Mouse (Mus musculus): Measurements from ENCODE around the gene Rps10. TPM values are rescaled to one million over a fixed set of nuclear protein-coding genes. Genes with fewer than 3 reads are reported as not detected.

Rps10 gene
- polyA plus RNA-seq, 1 experiment from 2014 or later: 901 TPM

DNA sequence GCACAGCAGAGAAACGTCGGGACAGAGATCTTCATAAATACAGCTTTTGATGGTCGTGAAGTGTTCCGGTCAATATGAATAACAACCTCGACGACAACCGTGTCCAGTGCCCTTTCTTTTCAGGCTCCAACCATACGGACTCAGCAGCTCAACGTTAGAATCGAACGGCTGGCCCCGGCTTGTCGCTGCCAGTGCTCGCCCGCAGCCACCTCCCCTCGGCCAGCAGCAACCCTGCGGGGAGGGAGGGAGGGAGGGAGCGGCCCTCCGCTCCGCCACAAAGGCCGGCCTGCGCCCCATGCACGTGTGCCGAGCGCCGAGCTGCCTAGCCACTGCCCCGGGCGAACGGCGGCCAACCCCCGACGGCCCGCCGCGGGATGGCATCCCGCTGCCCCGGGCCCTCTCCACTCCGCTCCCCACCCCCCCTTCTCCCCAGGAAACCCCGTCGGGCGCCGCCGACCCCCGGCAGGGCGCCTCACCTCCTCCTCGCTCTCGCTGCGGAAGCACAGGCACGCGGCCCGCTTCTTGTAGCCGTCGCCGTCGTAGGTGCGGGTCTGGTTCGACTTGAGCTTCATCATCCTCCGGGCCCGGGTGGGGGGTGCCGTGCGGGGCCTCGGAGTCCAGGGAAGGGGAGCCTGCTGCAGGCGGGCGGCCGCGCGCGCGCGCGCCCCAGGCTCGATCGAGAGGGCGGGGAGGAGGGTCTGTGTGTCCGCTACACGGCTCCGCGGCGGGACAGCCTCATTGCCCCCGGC lies 13.7 kb downstream of the Rps10 start:
- Histone ChIP-seq H3K9ac (ENCODE audit: low read length) (peak overlapping the region; percentile 98), H3K27me3 (ENCODE audit: control insufficient read depth, insufficient read depth, low read depth, low read length) (no peaks in the 10 kb centered on the region), H3K9me3 (ENCODE audit: control insufficient read depth, low read length) (no peaks in the 10 kb centered on the region), H3K36me3 (ENCODE audit: control insufficient read depth, insufficient read depth, low read length) (peaks cover 1% of the 10 kb centered on the region; the same call in 1 of the 2 replicates), H3K27ac (ENCODE audit: low read length) (peak overlapping the region; percentile 91), H3K4me1 (replicated peaks; ENCODE audit: control insufficient read depth, insufficient read depth, low read length) (peaks cover 19% of the 10 kb centered on the region), H3K4me2 (ENCODE audit: low read depth, low read length) (peak overlapping the region; percentile 70), H3K4me3 (ENCODE audit: low read length) (peak overlapping the region; percentile 89)
- peak; percentile 76 for ATAC-seq (ENCODE audit: low read depth)
- under 1% methylated on average over 54 of the region's 80 CpGs for WGBS

DNA sequence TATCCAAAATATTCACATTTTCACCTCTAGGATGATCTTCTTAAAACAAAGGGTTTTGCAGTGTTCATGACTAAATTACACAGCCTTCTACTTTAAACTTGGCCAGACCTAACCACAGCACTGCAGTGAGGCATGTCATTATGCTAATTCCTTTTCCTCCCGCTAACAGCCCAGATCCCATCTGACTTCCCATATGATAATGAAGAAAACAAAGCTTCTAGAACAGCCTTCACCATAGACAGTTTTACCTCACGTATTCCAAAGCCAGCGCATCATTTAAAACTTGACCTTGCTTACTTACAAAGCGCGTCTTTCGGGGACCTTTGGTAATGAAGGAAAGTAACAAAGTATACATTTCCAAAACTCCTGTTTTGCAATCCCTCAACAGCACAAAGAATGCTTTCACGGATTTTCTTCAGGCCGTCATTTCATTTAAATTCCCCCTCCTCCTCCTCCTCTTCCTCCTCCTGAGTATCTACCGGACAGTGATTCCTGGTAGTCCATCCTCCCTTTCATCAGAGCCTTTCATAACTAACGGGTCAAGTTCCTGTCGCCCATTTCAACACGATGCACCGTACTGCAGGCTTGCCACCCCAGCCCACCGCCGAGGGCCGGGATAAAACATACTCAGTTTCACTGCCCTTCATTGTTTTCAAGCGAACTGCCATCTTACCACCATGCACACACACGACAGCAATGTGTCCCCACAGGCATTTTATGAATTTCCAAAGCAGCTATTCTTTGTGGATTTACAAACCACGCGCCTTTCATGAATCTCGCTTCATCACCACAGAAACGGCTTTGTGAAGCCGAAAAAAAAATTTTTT lies 14.6 kb downstream of the Rps10 start:
- no peak for ATAC-seq (ENCODE audit: low read depth)
- 2% methylated on average over 23 of the region's 23 CpGs for WGBS
- peak overlapping the region; percentile 70 for H3K4me2 ChIP-seq (ENCODE audit: low read depth, low read length)
- H3K27me3 ChIP-seq (ENCODE audit: control insufficient read depth, insufficient read depth, low read depth, low read length): no peaks in the 10 kb centered on the region
- H3K27ac ChIP-seq (ENCODE audit: low read length): peak overlapping the region; percentile 91
- peaks cover 2% of the 10 kb centered on the region; the same call in 1 of the 2 replicates for H3K36me3 ChIP-seq (ENCODE audit: control insufficient read depth, insufficient read depth, low read length)
- H3K4me1 ChIP-seq (replicated peaks; ENCODE audit: control insufficient read depth, insufficient read depth, low read length): peaks cover 19% of the 10 kb centered on the region
- H3K9me3 ChIP-seq (ENCODE audit: control insufficient read depth, low read length): no peaks in the 10 kb centered on the region
- peak overlapping the region; percentile 89 for H3K4me3 ChIP-seq (ENCODE audit: low read length)
- peak overlapping the region; percentile 98 for H3K9ac ChIP-seq (ENCODE audit: low read length)

DNA sequence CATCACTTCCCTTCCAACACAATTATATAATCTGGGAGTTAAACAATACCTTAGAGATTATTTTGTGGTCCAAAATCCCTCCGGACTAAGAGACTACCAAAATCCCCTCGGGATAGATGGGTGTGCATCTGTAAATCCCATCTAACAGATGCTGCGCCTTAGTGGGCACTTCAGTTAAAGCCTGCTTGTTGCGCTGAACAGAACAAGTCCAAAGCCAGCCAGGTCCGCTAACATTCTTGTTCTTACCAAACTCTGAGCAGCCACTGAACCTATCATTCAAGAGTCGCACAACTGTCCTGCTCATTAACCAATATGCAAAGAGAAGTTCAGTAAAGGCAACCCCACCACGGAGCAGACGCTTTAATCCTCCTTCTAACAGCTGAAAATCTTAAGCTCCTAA lies 15.3 kb downstream of the Rps10 start:
- H3K9ac ChIP-seq (ENCODE audit: low read length): peak overlapping the region; percentile 98
- peak overlapping the region; percentile 89 for H3K4me3 ChIP-seq (ENCODE audit: low read length)
- peaks cover 19% of the 10 kb centered on the region for H3K4me1 ChIP-seq (replicated peaks; ENCODE audit: control insufficient read depth, insufficient read depth, low read length)
- H3K27ac ChIP-seq (ENCODE audit: low read length): no peak overlapping the region; the same call in 1 of the 2 replicates
- no peak for ATAC-seq (ENCODE audit: low read depth)
- 38% methylated on average over 8 of the region's 8 CpGs for WGBS
- H3K9me3 ChIP-seq (ENCODE audit: control insufficient read depth, low read length): no peaks in the 10 kb centered on the region
- no peaks in the 10 kb centered on the region for H3K27me3 ChIP-seq (ENCODE audit: control insufficient read depth, insufficient read depth, low read depth, low read length)
- peaks cover 2% of the 10 kb centered on the region; the same call in 1 of the 2 replicates for H3K36me3 ChIP-seq (ENCODE audit: control insufficient read depth, insufficient read depth, low read length)
- H3K4me2 ChIP-seq (ENCODE audit: low read depth, low read length): peak overlapping the region; percentile 70

DNA sequence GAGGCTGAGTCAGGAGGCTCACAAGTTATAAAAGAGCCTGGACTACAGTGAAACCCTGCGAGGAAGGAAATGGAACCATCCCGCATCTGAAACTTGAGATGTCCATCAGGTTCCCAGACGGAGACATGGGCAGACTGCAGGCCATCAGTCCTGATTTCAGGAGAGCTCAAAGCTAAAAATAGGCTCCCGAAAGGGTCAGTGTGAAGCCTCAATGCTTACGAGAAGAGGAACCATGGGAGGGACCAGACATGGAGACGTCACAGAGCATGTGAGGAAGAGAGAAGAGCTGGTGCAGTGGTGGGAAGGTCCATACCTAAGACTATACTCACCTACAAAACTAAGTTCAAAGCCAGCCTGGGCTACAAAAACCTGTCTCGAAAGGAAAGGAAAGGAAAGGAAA lies 21.1 kb downstream of the Rps10 start:
- H3K4me2 ChIP-seq (ENCODE audit: low read depth, low read length): no peak overlapping the region

DNA sequence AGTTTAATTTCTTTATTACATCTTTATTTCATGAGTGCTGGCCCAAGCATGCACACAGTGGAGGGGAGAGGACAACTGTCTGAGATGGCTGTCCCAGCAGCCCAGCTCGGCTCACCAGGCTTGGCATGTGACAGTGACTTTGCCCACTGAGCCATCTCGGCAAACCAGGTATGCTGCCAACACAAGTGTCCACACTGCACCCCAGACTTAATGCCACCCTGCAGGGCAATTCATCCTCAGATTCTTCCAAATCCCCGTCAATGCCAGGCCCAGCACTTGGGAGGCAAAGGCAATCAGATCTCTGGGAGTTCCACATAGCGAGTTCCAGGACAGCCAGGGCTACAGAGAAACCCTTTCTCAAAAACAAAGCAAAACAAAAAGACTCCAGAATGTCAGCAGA lies 23.5 kb downstream of the Rps10 start:
- Histone ChIP-seq H3K9ac (ENCODE audit: low read length) (no peak overlapping the region), H3K4me3 (ENCODE audit: low read length) (no peak overlapping the region), H3K36me3 (ENCODE audit: control insufficient read depth, insufficient read depth, low read length) (peaks cover 5% of the 10 kb centered on the region), H3K27me3 (ENCODE audit: control insufficient read depth, insufficient read depth, low read depth, low read length) (no peaks in the 10 kb centered on the region), H3K4me1 (replicated peaks; ENCODE audit: control insufficient read depth, insufficient read depth, low read length) (peaks cover 6% of the 10 kb centered on the region; the same call in 1 of the 2 replicates), H3K9me3 (ENCODE audit: control insufficient read depth, low read length) (no peaks in the 10 kb centered on the region), H3K27ac (ENCODE audit: low read length) (no peak overlapping the region), H3K4me2 (ENCODE audit: low read depth, low read length) (no peak overlapping the region)
- 80% methylated on average over 4 of the region's 4 CpGs for WGBS
- ATAC-seq (ENCODE audit: low read depth): no peak

More for the DNA sequence above, 21.1 kb downstream of the Rps10 start:
- 71% methylated on average over 7 of the region's 7 CpGs for WGBS
- ATAC-seq (ENCODE audit: low read depth): no peak
- Histone ChIP-seq H3K9me3 (ENCODE audit: control insufficient read depth, low read length) (no peaks in the 10 kb centered on the region), H3K4me1 (replicated peaks; ENCODE audit: control insufficient read depth, insufficient read depth, low read length) (peaks cover 6% of the 10 kb centered on the region), H3K4me3 (ENCODE audit: low read length) (no peak overlapping the region), H3K36me3 (ENCODE audit: control insufficient read depth, insufficient read depth, low read length) (peaks cover 2% of the 10 kb centered on the region; the same call in 1 of the 2 replicates), H3K27ac (ENCODE audit: low read length) (no peak overlapping the region), H3K9ac (ENCODE audit: low read length) (no peak overlapping the region), H3K27me3 (ENCODE audit: control insufficient read depth, insufficient read depth, low read depth, low read length) (no peaks in the 10 kb centered on the region)

DNA sequence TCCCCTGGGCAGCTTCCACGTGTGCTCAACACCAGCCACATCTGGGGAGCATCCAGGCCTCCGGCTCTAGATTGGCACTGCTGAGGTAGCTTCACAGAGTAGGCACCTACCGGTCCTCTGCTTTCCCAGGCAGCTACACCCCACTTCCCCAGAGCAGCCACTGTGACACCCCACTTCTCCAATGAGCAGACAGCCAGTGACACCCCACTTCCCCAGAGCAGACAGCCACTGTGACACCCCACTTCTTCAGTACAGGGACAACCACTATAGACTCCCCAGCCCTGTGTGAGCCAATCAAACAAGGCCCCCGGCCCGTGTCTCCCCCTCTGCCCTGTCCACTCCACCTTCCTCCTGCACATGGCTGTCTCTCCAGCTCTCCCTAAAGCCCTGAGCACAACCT lies 24.5 kb downstream of the Rps10 start:
- Histone ChIP-seq H3K9me3 (ENCODE audit: control insufficient read depth, low read length) (no peaks in the 10 kb centered on the region), H3K4me2 (ENCODE audit: low read depth, low read length) (no peak overlapping the region), H3K9ac (ENCODE audit: low read length) (no peak overlapping the region), H3K4me3 (ENCODE audit: low read length) (no peak overlapping the region), H3K4me1 (replicated peaks; ENCODE audit: control insufficient read depth, insufficient read depth, low read length) (peaks cover 6% of the 10 kb centered on the region; the same call in 1 of the 2 replicates), H3K36me3 (ENCODE audit: control insufficient read depth, insufficient read depth, low read length) (peaks cover 3% of the 10 kb centered on the region; the same call in 1 of the 2 replicates), H3K27me3 (ENCODE audit: control insufficient read depth, insufficient read depth, low read depth, low read length) (no peaks in the 10 kb centered on the region), H3K27ac (ENCODE audit: low read length) (no peak overlapping the region)
- 73% methylated on average over 5 of the region's 5 CpGs for WGBS
- no peak for ATAC-seq (ENCODE audit: low read depth)

DNA sequence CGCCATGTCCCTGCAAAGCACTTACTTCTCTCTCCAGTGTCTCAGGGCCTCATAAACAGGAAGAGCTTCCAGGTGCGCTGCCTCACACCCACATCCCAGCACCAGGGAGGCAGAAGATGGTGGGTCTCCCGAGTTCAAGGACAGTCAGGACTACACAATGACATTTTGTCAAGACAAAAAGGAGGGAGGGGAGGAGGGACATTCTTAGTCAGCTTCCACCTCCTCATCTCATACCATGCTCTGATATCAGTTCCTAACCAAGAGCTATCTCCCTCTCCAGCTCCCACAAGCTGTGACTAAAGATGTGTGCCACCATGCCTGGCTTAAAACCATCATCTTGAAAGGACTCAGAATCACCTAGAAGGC lies 25.0 kb downstream of the Rps10 start:
- 43% methylated on average over 3 of the region's 3 CpGs for WGBS
- H3K9me3 ChIP-seq (ENCODE audit: control insufficient read depth, low read length): no peaks in the 10 kb centered on the region
- no peaks in the 10 kb centered on the region for H3K27me3 ChIP-seq (ENCODE audit: control insufficient read depth, insufficient read depth, low read depth, low read length)
- H3K27ac ChIP-seq (ENCODE audit: low read length): no peak overlapping the region
- H3K4me1 ChIP-seq (replicated peaks; ENCODE audit: control insufficient read depth, insufficient read depth, low read length): peaks cover 6% of the 10 kb centered on the region; the same call in 1 of the 2 replicates
- peaks cover 3% of the 10 kb centered on the region; the same call in 1 of the 2 replicates for H3K36me3 ChIP-seq (ENCODE audit: control insufficient read depth, insufficient read depth, low read length)
- no peak overlapping the region for H3K4me3 ChIP-seq (ENCODE audit: low read length)
- H3K4me2 ChIP-seq (ENCODE audit: low read depth, low read length): no peak overlapping the region
- ATAC-seq (ENCODE audit: low read depth): no peak
- no peak overlapping the region for H3K9ac ChIP-seq (ENCODE audit: low read length)

DNA sequence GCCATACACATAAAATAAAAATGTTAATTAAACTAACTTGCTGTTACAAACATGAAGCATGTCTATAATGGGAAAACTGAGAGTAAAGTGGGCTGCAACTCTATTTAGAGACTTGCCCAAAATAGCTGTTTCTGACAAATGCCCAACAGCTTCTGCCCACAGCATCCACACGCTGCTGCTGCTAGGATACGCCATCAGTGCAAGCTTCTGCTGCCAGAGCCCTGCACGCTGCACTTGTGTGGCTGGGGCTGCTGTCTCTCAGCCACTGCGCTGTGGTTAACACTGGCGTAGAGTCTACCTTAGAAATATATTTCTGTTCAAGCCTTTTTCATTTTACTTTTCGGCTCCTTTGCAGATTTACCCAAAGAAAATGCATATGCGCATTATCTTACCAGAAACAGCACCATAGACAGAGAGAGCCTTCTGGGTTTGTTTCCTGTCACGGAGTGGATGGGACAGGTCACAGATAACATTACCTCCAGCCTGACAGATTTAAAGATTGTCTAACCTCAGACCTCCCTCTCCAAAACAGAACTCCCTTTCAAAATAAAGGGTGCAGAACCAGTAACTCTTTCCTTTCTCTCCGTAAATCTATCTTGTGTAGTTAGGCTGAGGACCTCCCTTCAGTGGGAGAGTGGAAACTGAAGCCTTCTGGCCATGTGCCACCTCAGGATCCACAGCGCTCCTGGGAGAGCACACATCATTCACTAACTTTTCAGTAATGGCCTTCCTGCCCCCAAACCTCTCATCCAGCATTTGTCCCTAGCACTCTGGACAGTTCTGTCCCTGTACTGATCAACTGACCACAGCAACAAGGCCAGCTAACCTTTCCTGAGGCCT lies 25.6 kb downstream of the Rps10 start:
- no peak overlapping the region for H3K4me3 ChIP-seq (ENCODE audit: low read length)
- WGBS: 71% methylated on average over 10 of the region's 10 CpGs
- no peaks in the 10 kb centered on the region for H3K9me3 ChIP-seq (ENCODE audit: control insufficient read depth, low read length)
- H3K4me2 ChIP-seq (ENCODE audit: low read depth, low read length): no peak overlapping the region
- peaks cover 6% of the 10 kb centered on the region; the same call in 1 of the 2 replicates for H3K4me1 ChIP-seq (replicated peaks; ENCODE audit: control insufficient read depth, insufficient read depth, low read length)
- H3K9ac ChIP-seq (ENCODE audit: low read length): no peak overlapping the region
- H3K27me3 ChIP-seq (ENCODE audit: control insufficient read depth, insufficient read depth, low read depth, low read length): no peaks in the 10 kb centered on the region
- H3K27ac ChIP-seq (ENCODE audit: low read length): no peak overlapping the region
- ATAC-seq (ENCODE audit: low read depth): no peak
- peaks cover 3% of the 10 kb centered on the region; the same call in 1 of the 2 replicates for H3K36me3 ChIP-seq (ENCODE audit: control insufficient read depth, insufficient read depth, low read length)
